ENCODE assay signal across 15 mouse cellular contexts in genomic region chr14:22968705-22969104, GRCm38 (mm10).
"Had no signal": no experiment of that assay in that cellular context is flagged by ENCODE, and none has a peak within 500 bp of the region (broad histone marks: within the 10 kb centered on the region; RNA-seq: fewer than 3 reads in every experiment).

No protein-coding gene starts in this region.

- H3K4me3 ChIP-seq: intestine, embryonic 15.5 days; midbrain, embryonic 10.5 days; myocyte; neural tube, embryonic 15.5 days had no signal

- ATAC-seq: intestine, embryonic 15.5 days; lung, postnatal 0 days had no signal

- H3K27ac ChIP-seq: intestine, embryonic 15.5 days; liver, embryonic 14.5 days; midbrain, embryonic 10.5 days; neural tube, embryonic 15.5 days; stomach, postnatal 0 days had no signal

- H3K27me3 ChIP-seq: intestine, embryonic 15.5 days; neural tube, embryonic 15.5 days had no signal

- H3K4me2 ChIP-seq: intestine, embryonic 15.5 days; neural tube, embryonic 15.5 days had no signal

- H3K9me3 ChIP-seq: intestine, embryonic 15.5 days; midbrain, embryonic 10.5 days; neural tube, embryonic 15.5 days had no signal

- H3K4me1 ChIP-seq: midbrain, embryonic 10.5 days; neural tube, embryonic 15.5 days had no signal

- DNase-seq: kidney, adult 8-10 months; layer of hippocampus, adult 9-11 months; lung, adult 2 months; lung, postnatal 36 days; midbrain, embryonic 14.5 days; right cerebral cortex, adult 18-20 months; right cerebral cortex, postnatal 25 days; thymus, postnatal 4 days had no signal

- H3K36me3 ChIP-seq: intestine, embryonic 15.5 days; midbrain, embryonic 10.5 days; neural tube, embryonic 15.5 days had no signal

- H3K9ac ChIP-seq: intestine, embryonic 15.5 days; liver, embryonic 14.5 days; neural tube, embryonic 15.5 days had no signal
